Mouse (Mus musculus): ENCODE data around the gene Gm10053.

GRCm38 (mm10) chr19:24871037-24871635 is 4.3 kb upstream of the Gm10053 start:
- TF ChIP-seq IRF4 (IDR thresholded peaks at IDR 0.05; ENCODE audit: low read depth, low read length) (no peak), EP300 (IDR thresholded peaks at IDR 0.05; ENCODE audit: low read length) (no peak), BHLHE40 (IDR thresholded peaks at IDR 0.05; ENCODE audit: low read depth, low read length) (no peak), MYC (IDR thresholded peaks at IDR 0.05; ENCODE audit: low read depth, low read length) (no peak), POLR2A (IDR thresholded peaks at IDR 0.05; ENCODE audit: low read depth, low read length) (no peak), ZC3H11A (IDR thresholded peaks at IDR 0.05; ENCODE audit: low read depth, low read length) (peak; percentile 51; the same call in 1 of the 2 replicates)
